Mouse (Mus musculus): Measurements from ENCODE around the gene Klk14. TPM values are rescaled to one million over a fixed set of nuclear protein-coding genes. Genes with fewer than 3 reads are reported as not detected.
"Not testable (repeated sequence)": the region's sequence is repeated elsewhere in the genome, so short reads cannot be mapped to it uniquely, and the experiment has no call there.

Gene Klk14
- not detected in 2 replicates for polyA plus RNA-seq (2015; fragmentation: Nextera tagmentation; extraction: Ambion mirVana)

DNA sequence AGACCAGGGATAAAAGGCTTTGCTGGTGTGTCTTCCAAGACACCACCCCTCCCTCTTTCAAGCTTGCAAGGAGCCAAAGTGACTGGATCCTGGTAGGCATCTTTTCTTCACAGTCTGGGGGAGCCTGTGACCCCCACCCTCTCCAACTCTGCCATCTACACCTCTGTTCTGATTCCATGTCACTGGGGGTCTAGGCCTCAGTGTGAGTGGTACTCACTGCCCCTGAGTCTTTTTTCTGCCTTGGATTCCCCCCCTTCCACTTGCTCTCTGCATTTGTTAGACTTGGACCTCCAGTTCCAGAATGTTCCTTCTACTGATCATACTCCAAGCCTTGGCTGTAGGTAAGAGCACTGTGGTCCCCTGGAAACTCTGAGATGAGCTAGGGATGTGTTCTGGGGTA, at the start of gene Klk14:
Gene Klk14, plus strand, starts transcription at position 301 of the 400 bp plus-strand sequence.
- no peak for ATAC-seq (ENCODE audit: low FRiP score, low read depth)
- H3K9ac ChIP-seq, result no peak within 1 kb of the TSS
- no peaks in the 10 kb centered on the region for H3K36me3 ChIP-seq
- no peaks in the 10 kb centered on the region for H3K27me3 ChIP-seq
- no peaks in the 10 kb centered on the region for H3K9me3 ChIP-seq
- H3K4me2 ChIP-seq, result no peak within 1 kb of the TSS
- H3K4me1 ChIP-seq (replicated peaks), result no peaks in the 10 kb centered on the region
- no peak within 1 kb of the TSS for H3K4me3 ChIP-seq
- H3K27ac ChIP-seq (replicated peaks), result no peak within 1 kb of the TSS

DNA sequence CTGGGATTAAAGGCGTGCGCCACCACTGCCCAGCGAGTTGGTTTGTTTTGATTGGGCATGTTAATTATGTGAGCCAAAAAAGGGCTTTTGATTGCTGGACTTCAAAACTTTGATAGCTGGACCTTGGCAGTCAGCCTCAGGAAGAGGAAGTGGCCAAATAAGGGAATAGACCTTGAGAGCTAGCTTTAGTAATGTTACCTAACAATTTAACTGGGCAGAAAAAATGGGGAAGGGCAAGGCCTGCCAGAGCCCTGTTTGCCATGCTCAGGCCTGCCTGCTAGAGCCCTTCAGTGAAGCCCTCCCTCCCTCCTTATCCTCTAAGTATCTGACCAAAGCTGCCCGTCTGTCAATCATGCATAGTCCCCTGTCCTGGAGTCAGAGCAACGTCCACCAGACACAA, 47.6 kb upstream of the Klk14 start:
- ATAC-seq (ENCODE audit: low FRiP score, low read depth), result no peak
- Histone ChIP-seq H3K9me3 (no peaks in the 10 kb centered on the region), H3K27me3 (no peaks in the 10 kb centered on the region), H3K4me1 (replicated peaks) (no peaks in the 10 kb centered on the region), H3K27ac (replicated peaks) (no peak overlapping the region), H3K36me3 (no peaks in the 10 kb centered on the region), H3K4me2 (no peak overlapping the region), H3K9ac (no peak overlapping the region), H3K4me3 (no peak overlapping the region)
- WGBS, result 87% methylated on average over 5 of the region's 5 CpGs

DNA sequence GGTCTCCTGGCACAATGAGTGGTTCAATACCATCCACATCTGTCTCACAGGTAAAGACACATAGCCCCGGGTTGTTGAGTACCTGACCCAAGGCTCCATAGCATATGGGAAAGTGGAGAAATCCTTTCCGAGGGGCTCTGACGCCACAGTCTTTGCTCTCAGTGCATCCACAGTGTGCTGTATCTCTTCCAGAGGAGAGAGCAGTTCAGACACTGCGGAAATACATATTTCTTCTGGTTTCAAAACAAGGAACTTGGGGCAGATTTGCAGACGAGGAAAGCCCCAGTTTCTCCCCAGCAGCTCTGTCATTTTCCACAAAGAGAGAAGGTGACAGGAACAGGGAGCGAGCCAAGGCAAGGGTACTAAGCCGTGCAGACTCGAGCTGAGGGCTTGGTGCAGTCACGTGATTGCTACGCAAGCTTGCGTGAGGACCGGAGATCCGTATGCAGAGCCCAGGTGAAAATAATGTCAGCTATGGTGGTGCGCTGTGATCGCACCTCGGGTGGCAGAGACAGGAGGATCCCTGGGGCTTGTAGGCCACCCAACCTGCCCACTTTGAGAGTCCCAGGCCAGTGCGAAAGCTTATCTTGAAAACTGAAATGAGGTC, 47.1 kb upstream of the Klk14 start:
- H3K4me3 ChIP-seq, result no peak overlapping the region
- H3K4me2 ChIP-seq, result no peak overlapping the region
- H3K9ac ChIP-seq, result no peak overlapping the region
- no peaks in the 10 kb centered on the region for H3K9me3 ChIP-seq
- ATAC-seq (ENCODE audit: low FRiP score, low read depth), result no peak
- 81% methylated on average over 17 of the region's 17 CpGs for WGBS
- no peaks in the 10 kb centered on the region for H3K4me1 ChIP-seq (replicated peaks)
- no peaks in the 10 kb centered on the region for H3K36me3 ChIP-seq
- no peaks in the 10 kb centered on the region for H3K27me3 ChIP-seq
- no peak overlapping the region for H3K27ac ChIP-seq (replicated peaks)

DNA sequence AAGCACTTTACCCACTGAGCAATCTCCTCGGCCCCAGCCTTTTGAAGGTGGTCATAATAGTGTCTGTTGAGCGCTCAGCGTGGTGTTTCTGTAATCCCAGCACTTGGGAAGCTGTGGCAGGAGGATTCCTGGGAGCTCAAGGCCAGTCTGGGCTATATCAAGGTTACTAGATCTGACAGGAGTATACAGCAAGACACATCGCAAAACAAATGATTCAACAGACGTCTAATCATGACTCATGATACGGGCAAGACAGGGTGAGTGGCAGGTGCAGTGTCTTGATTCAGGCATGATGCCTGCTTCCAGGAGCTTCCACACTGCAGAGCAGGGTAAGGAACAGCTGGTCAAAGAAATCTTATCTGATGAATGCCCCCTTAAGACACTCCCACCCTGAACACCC, 37.5 kb upstream of the Klk14 start:
- Histone ChIP-seq H3K9ac (no peak overlapping the region), H3K4me3 (no peak overlapping the region), H3K36me3 (no peaks in the 10 kb centered on the region), H3K4me1 (replicated peaks) (no peaks in the 10 kb centered on the region), H3K4me2 (no peak overlapping the region), H3K27ac (replicated peaks) (no peak overlapping the region), H3K27me3 (no peaks in the 10 kb centered on the region), H3K9me3 (no peaks in the 10 kb centered on the region)
- 93% methylated on average over 6 of the region's 6 CpGs for WGBS
- no peak for ATAC-seq (ENCODE audit: low FRiP score, low read depth)

DNA sequence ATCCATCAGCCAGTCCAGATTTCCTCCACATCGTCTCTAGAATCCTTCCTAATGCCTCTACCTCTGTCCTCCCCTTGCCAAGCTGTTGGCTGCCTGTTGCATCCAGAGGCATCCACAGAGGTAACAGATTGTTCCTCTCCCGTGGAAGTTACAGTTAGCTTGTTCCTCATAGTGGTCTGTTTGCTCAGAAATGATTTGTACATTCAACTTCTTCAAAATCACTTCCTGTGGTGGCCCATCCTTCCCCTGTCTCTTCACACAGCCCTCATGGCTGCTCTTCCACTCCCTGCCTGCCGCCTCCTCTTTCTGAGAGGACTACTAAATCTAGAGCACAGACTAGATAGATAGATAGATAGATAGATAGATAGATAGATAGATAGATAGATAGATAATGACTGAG, 35.7 kb upstream of the Klk14 start:
- no peaks in the 10 kb centered on the region for H3K36me3 ChIP-seq
- no peak overlapping the region for H3K27ac ChIP-seq (replicated peaks)
- WGBS, result 83% methylated on average over 3 of the region's 3 CpGs
- H3K4me1 ChIP-seq (replicated peaks), result no peaks in the 10 kb centered on the region
- H3K9me3 ChIP-seq, result no peaks in the 10 kb centered on the region
- no peak overlapping the region for H3K4me3 ChIP-seq
- no peak for ATAC-seq (ENCODE audit: low FRiP score, low read depth)
- H3K4me2 ChIP-seq, result no peak overlapping the region
- no peak overlapping the region for H3K9ac ChIP-seq
- no peaks in the 10 kb centered on the region for H3K27me3 ChIP-seq

DNA sequence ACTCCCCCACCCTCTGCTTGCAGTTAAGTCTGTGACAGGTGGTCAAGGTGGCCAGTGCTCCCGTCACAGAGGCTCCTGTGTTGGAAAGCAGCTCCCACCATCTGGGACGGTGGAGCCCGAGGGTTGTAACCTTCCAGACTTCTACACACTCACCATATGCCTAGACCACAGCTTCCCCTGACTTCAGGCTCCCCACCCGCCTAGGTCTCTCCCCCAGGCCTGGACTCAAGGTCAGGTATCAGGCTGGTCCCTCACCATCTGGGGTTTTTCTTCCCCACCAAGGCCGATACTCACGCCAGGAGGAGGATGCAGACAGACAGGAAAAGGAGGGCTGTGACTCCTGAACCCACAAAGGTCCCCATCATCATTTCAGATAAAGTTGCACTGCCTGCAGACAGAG, 34.0 kb upstream of the Klk14 start:
- Histone ChIP-seq H3K9ac (no peak overlapping the region), H3K9me3 (no peaks in the 10 kb centered on the region), H3K27ac (replicated peaks) (no peak overlapping the region), H3K4me3 (no peak overlapping the region), H3K27me3 (no peaks in the 10 kb centered on the region), H3K36me3 (no peaks in the 10 kb centered on the region), H3K4me1 (replicated peaks) (no peaks in the 10 kb centered on the region), H3K4me2 (no peak overlapping the region)
- ATAC-seq (ENCODE audit: low FRiP score, low read depth), result no peak
- 85% methylated on average over 6 of the region's 6 CpGs for WGBS

DNA sequence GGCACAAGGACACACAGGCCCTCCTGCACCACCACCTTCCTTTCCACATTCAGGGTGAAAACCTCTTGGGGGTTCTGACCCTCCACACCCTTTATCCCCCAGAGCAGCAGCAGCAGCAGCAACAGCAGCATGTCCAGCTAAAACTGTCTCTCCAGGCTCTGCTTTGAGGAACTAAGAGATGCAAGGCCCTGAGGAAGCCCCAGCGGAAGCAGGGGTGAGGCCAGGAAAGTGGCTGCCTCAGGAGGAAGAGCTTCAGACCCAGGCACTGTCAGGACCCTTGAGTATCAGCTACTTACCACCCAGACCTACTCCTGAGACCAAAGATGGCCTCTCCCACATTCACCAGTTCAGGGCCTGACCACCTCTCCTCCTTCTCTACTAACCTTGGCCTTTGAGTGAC, 30.2 kb upstream of the Klk14 start, which contains the start of gene Siglece:
Gene Siglece, minus strand, starts transcription at position 160 of the 400 bp plus-strand sequence.
- Histone ChIP-seq H3K9ac (no peak within 1 kb of the TSS), H3K27me3 (no peaks in the 10 kb centered on the region), H3K4me3 (no peak within 1 kb of the TSS), H3K9me3 (no peaks in the 10 kb centered on the region), H3K36me3 (no peaks in the 10 kb centered on the region), H3K4me1 (replicated peaks) (no peaks in the 10 kb centered on the region), H3K27ac (replicated peaks) (no peak within 1 kb of the TSS), H3K4me2 (no peak within 1 kb of the TSS)
- no peak for ATAC-seq (ENCODE audit: low FRiP score, low read depth)
- WGBS, result 62% methylated on average over 1 of the region's 1 CpGs

DNA sequence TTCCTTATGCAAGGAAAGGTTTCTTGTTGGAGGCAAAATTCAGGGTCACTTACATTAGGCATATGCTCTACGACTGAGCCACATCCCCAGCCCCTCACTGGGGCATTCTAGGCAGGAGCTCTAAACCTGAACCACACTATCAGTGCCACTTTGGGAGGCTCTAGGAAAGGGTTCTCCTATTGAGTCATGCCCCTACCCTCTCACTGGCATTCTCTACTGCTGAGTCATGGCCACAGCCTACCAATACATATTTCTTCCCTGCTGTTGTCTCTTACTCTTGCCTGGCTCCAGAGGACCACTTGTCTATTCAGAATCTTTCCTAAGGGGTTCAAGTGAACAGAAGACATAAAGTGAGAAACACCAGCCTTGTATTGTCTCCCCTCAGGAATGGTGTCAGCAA, 27.4 kb upstream of the Klk14 start:
- Histone ChIP-seq H3K27ac (replicated peaks) (no peak overlapping the region), H3K4me2 (no peak overlapping the region), H3K9ac (no peak overlapping the region), H3K4me1 (replicated peaks) (no peaks in the 10 kb centered on the region), H3K27me3 (no peaks in the 10 kb centered on the region), H3K9me3 (no peaks in the 10 kb centered on the region), H3K36me3 (no peaks in the 10 kb centered on the region), H3K4me3 (no peak overlapping the region)
- WGBS, result 80% methylated on average over 1 of the region's 1 CpGs
- ATAC-seq (ENCODE audit: low FRiP score, low read depth), result no peak

DNA sequence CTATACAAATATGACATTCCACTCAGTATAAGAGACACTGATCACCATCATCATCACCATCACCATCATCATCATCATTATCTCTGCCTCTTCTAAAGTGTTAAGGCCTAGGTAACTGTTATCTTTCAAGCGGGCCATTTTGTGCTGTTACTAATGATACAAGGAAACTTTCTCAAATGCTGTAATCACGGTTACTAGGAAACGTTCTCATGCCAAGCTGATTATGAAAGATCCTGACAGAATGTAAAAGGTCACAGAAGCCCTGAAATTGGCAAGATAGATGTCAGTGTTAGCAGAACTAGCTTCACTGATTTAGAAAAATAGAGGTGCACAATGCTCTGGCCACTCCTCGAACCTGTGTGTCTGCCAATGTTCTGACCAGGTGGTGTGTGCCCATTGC, 23.0 kb upstream of the Klk14 start:
- H3K9ac ChIP-seq; H3K9me3 ChIP-seq; H3K27me3 ChIP-seq; H3K4me3 ChIP-seq; H3K36me3 ChIP-seq; ATAC-seq (ENCODE audit: low FRiP score, low read depth); H3K4me1 ChIP-seq (replicated peaks); H3K4me2 ChIP-seq; H3K27ac ChIP-seq (replicated peaks): not testable (repeated sequence)
- WGBS, result 92% methylated on average over 4 of the region's 4 CpGs

DNA sequence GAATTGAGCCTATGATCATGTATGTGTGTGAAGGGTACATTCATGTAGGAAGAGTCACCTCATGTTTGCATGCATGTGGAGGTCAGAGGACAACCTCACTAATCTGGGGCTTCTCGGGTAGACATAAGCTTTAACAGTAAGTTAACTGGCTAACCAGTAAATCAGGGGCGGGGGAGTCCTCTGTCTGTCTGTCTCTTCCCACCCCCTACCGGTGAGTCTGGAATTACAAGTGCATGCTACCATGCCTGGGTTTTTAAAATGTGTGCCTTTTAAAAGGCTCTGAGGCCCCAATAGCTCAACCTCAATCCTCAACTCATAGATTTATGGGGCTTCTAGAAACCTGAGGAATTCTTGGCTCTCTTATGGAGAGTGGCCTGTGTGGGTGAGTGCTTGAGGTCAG, 21.6 kb upstream of the Klk14 start:
- Histone ChIP-seq H3K36me3 (no peaks in the 10 kb centered on the region), H3K27ac (replicated peaks) (no peak overlapping the region), H3K4me1 (replicated peaks) (peaks cover 8% of the 10 kb centered on the region), H3K9ac (no peak overlapping the region), H3K4me2 (no peak overlapping the region), H3K27me3 (no peaks in the 10 kb centered on the region), H3K9me3 (no peaks in the 10 kb centered on the region), H3K4me3 (no peak overlapping the region)
- 22% methylated on average over 3 of the region's 3 CpGs for WGBS
- ATAC-seq (ENCODE audit: low FRiP score, low read depth), result no peak

DNA sequence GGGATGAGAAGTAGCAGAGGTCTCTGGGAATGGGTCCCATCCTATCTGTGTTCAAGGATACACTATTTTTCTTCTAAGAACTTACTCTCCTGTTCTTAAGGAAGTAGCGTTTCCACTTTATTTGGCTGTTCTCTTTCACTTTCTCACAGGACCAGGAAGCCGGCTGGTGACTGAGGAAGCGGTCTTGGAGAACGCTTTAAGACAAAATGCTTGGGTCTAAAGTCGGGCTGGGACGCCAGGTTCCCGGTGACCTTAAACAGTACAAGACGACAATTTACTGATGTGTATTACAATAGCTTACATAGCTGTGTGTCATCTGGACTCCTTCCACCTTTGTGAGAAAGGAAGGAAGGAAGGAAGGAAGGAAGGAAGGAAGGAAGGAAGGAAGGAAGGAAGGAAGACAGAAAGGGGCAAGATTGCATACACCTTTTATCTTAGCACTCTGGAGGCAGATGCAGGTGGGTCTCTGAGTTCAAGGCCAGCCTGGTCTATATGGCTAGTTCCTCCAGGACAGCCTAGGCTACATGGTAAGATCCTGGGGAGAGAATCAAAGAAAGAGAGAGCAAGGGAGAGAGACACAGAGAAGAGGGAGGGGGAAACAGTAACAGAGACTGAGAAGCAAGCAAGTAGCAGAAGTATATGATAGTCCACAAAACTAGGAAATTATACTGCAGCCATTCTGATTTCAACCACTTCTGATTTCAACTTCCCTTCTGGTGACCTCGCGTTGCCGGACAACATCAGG, 19.0 kb upstream of the Klk14 start:
- 70% methylated on average over 11 of the region's 11 CpGs for WGBS
- peak; percentile 63 for ATAC-seq (ENCODE audit: low FRiP score, low read depth)
- Histone ChIP-seq H3K27me3 (no peaks in the 10 kb centered on the region), H3K9ac (peak overlapping the region; percentile 58; the same call in 1 of the 2 replicates), H3K4me3 (peak overlapping the region; percentile 55), H3K4me1 (replicated peaks) (peaks cover 8% of the 10 kb centered on the region), H3K36me3 (peaks cover 15% of the 10 kb centered on the region), H3K27ac (replicated peaks) (peak overlapping the region; percentile 12; the same call in 1 of the 2 replicates), H3K9me3 (no peaks in the 10 kb centered on the region), H3K4me2 (peak overlapping the region; percentile 79)

DNA sequence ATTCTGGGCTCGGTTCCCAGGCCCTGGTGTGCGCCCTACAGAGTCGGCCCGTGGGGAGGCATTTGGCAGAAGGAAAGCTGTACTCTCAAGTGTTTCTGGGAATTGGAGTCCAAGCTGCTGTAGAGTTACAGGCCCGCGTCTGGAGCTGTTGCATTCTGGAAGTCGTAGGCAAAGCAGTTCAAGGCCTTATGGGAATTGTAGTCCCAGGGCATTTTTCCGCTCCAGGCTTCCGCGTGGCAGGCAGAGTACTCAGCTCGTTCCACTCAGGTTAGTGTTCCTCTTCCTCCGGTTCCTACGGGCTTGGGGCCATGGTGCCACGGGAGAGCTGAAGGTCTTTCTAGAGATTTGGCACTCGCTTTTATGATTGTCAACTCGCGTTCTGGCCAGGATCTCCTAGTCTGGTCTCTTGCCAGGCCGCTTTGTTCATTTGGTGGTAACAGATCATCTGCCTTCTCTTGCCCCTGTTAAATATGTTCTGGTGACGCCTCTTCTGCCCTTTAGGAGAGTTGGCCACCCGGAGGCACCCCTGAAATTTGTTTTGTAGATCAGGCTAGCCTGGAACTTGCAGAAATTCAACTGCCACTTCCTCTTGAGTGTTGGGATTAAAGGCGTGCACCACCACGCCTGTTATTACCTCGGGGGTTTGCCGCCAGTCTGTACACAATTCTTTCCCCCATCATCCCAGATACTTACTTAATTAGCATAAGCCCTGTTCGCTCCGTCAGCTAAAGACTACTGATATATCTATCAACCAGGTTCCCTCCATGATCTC, 18.2 kb upstream of the Klk14 start, which contains the start of gene Ctu1:
Gene Ctu1, plus strand, starts transcription at position 208 of the 772 bp plus-strand sequence.
- under 1% methylated on average over 26 of the region's 26 CpGs for WGBS
- Histone ChIP-seq H3K4me1 (replicated peaks) (peaks cover 8% of the 10 kb centered on the region), H3K27me3 (no peaks in the 10 kb centered on the region), H3K36me3 (peaks cover 23% of the 10 kb centered on the region), H3K4me2 (peak within 1 kb of the TSS; percentile 79), H3K4me3 (peak within 1 kb of the TSS; percentile 55), H3K27ac (replicated peaks) (peak within 1 kb of the TSS; percentile 66), H3K9ac (peak within 1 kb of the TSS; percentile 58), H3K9me3 (no peaks in the 10 kb centered on the region)
- ATAC-seq (ENCODE audit: low FRiP score, low read depth), result peak; percentile 96

Data from hindbrain, embryonic 15.5 days (tissue).